Mouse (Mus musculus) MEL (cell line): ENCODE data around the gene Car2. TPM values are rescaled to one million over a fixed set of nuclear protein-coding genes. Genes with fewer than 3 reads are reported as not detected.

Source experiments
- DNase-seq: peaks from one replicate; pipeline ENCODE4 v3.0.0; 2011; ENCODE audit warnings: low read depth, low spot score
- H3K27ac ChIP-seq: 2 replicates; pipeline ENCODE4 v1.5.1; 2012; ENCODE audit warnings: low read depth, mild to moderate bottlenecking, control low read depth, low read length, moderate library complexity; ENCODE audit not compliant: control insufficient read depth
- H3K27me3 ChIP-seq, 2 experiments: fragments of 150-350 bp in 1 of 2; sonication (generic) in 1 of 2; 2 replicates each; pipeline ENCODE4 v1.6.1; 2012; ENCODE audit warnings: low read length in 2 of 2, mild to moderate bottlenecking in 2 of 2, improper control_type of control experiment in 1 of 2, moderate library complexity in 1 of 2; ENCODE audit not compliant: insufficient read depth in 2 of 2, control insufficient read depth in 1 of 2
- H3K36me3 ChIP-seq, 2 experiments: 2 replicates each; pipeline ENCODE4 v1.6.1; 2012 to 2014; ENCODE audit warnings: low read length in 2 of 2, improper control_type of control experiment in 1 of 2, inconsistent platforms in 1 of 2, mild to moderate bottlenecking in 1 of 2; ENCODE audit not compliant: insufficient read depth in 2 of 2, control insufficient read depth in 1 of 2
- H3K4me1 ChIP-seq, 2 experiments: fragments of 150-350 bp in 1 of 2; sonication (generic) in 1 of 2; 2 replicates each; pipeline ENCODE4 v1.6.1; 2012; ENCODE audit warnings: low read length in 2 of 2, improper control_type of control experiment in 1 of 2, mild to moderate bottlenecking in 1 of 2; ENCODE audit not compliant: insufficient read depth in 2 of 2, control insufficient read depth in 1 of 2
- H3K4me3 ChIP-seq, 2 experiments: fragments of 150-350 bp in 1 of 2; sonication (generic) in 1 of 2; 2 replicates each; pipeline ENCODE4 v1.5.1; 2012; ENCODE audit warnings: low read depth in 2 of 2, low read length in 2 of 2, mild to moderate bottlenecking in 2 of 2, moderate library complexity in 2 of 2, control low read depth in 1 of 2, improper control_type of control experiment in 1 of 2; ENCODE audit not compliant: control insufficient read depth in 1 of 2, insufficient read depth in 1 of 2
- H3K79me2 ChIP-seq: 2 replicates; pipeline ENCODE4 v1.6.1; 2012; ENCODE audit warnings: mild to moderate bottlenecking, low read length, moderate library complexity; ENCODE audit not compliant: control insufficient read depth, poor library complexity, insufficient read depth
- H3K9ac ChIP-seq: 2 replicates; pipeline ENCODE4 v1.6.1; 2012; ENCODE audit warnings: low read depth, mild to moderate bottlenecking, control low read depth, low read length, moderate library complexity; ENCODE audit not compliant: control insufficient read depth, poor library complexity, severe bottlenecking
- H3K9me3 ChIP-seq: fragments of 150-350 bp; sonication (generic); replicated peaks from 2 replicates; pipeline ENCODE4 v1.6.1; 2012; ENCODE audit warnings: mild to moderate bottlenecking, low read length, improper control_type of control experiment, moderate library complexity; ENCODE audit not compliant: insufficient read depth
- BHLHE40 ChIP-seq: IDR thresholded peaks from 2 replicates; pipeline ENCODE4 v1.6.1; 2012; ENCODE audit warnings: low read depth, mild to moderate bottlenecking, inconsistent platforms, low read length, improper control_type of control experiment, borderline replicate concordance
- ELF1 ChIP-seq: IDR thresholded peaks from 2 replicates; pipeline ENCODE4 v1.6.1; 2014; ENCODE audit warnings: low read depth, mild to moderate bottlenecking, inconsistent platforms, low read length, improper control_type of control experiment, moderate library complexity
- EP300 ChIP-seq, 2 experiments: IDR thresholded peaks; 2 replicates each; pipeline ENCODE4 v1.6.1; 2011; ENCODE audit warnings: improper control_type of control experiment in 2 of 2, low read length in 2 of 2, low read depth in 1 of 2, mild to moderate bottlenecking in 1 of 2
- GABPA ChIP-seq: IDR thresholded peaks from 2 replicates; pipeline ENCODE4 v1.6.1; 2012; ENCODE audit warnings: low read depth, mild to moderate bottlenecking, inconsistent platforms, low read length, improper control_type of control experiment, moderate library complexity
- HCFC1 ChIP-seq: IDR thresholded peaks from 2 replicates; pipeline ENCODE4 v1.6.1; 2012; ENCODE audit warnings: low read depth, mild to moderate bottlenecking, inconsistent platforms, low read length, improper control_type of control experiment, moderate library complexity
- KAT2A ChIP-seq: conservative IDR thresholded peaks from 2 replicates; pipeline ENCODE4 v1.6.1; 2012; ENCODE audit warnings: low read depth, low read length, improper control_type of control experiment, inconsistent platforms
- MAFK ChIP-seq: IDR thresholded peaks from 2 replicates; pipeline ENCODE4 v1.6.1; 2011; ENCODE audit warnings: low read depth, mild to moderate bottlenecking, low read length, improper control_type of control experiment, borderline replicate concordance
- MAX ChIP-seq: IDR thresholded peaks from 2 replicates; pipeline ENCODE4 v1.6.1; 2011; ENCODE audit warnings: low read length, improper control_type of control experiment
- MYB ChIP-seq: IDR thresholded peaks from 2 replicates; pipeline ENCODE4 v1.6.1; 2011; ENCODE audit warnings: mild to moderate bottlenecking, low read depth, low read length, improper control_type of control experiment
- MYC ChIP-seq: IDR thresholded peaks from 2 replicates; pipeline ENCODE4 v1.6.1; 2011; ENCODE audit warnings: low read depth, mild to moderate bottlenecking, low read length, improper control_type of control experiment, moderate library complexity
- NELFE ChIP-seq: IDR thresholded peaks from 2 replicates; pipeline ENCODE4 v1.6.1; 2011; ENCODE audit warnings: low read depth, low read length, improper control_type of control experiment
- NRF1 ChIP-seq: IDR thresholded peaks from 2 replicates; pipeline ENCODE4 v1.6.1; 2014; ENCODE audit warnings: low read depth, mild to moderate bottlenecking, inconsistent platforms, low read length, improper control_type of control experiment, moderate library complexity; ENCODE audit not compliant: poor library complexity, insufficient read depth, severe bottlenecking
- POLR2A ChIP-seq, 2 experiments: IDR thresholded peaks; 2 replicates each; pipeline ENCODE4 v1.6.1; 2011 to 2012; ENCODE audit warnings: low read length in 2 of 2, mild to moderate bottlenecking in 2 of 2, control low read depth in 1 of 2, improper control_type of control experiment in 1 of 2, low read depth in 1 of 2, moderate library complexity in 1 of 2; ENCODE audit not compliant: control insufficient read depth in 1 of 2, insufficient read depth in 1 of 2, poor library complexity in 1 of 2
- POLR2AphosphoS2 ChIP-seq: IDR thresholded peaks from 2 replicates; pipeline ENCODE4 v1.6.1; 2011; ENCODE audit warnings: low read length, improper control_type of control experiment
- RAD21 ChIP-seq: IDR thresholded peaks from 2 replicates; pipeline ENCODE4 v1.6.1; 2011; ENCODE audit warnings: mild to moderate bottlenecking, low read depth, low read length, improper control_type of control experiment
- RCOR1 ChIP-seq: IDR thresholded peaks from 2 replicates; pipeline ENCODE4 v1.6.1; 2012; ENCODE audit warnings: low read depth, mild to moderate bottlenecking, inconsistent platforms, low read length, improper control_type of control experiment
- TAL1 ChIP-seq: IDR thresholded peaks from 2 replicates; pipeline ENCODE4 v1.6.1; 2012; ENCODE audit warnings: mild to moderate bottlenecking, inconsistent platforms, low read length, moderate library complexity, mixed read lengths
- TBP ChIP-seq: IDR thresholded peaks from 2 replicates; pipeline ENCODE4 v1.8.0; 2011; ENCODE audit warnings: low read depth, low read length, improper control_type of control experiment
- TCF12 ChIP-seq: IDR thresholded peaks from 2 replicates; pipeline ENCODE4 v1.6.1; 2014; ENCODE audit warnings: low read depth, mild to moderate bottlenecking, inconsistent platforms, low read length, improper control_type of control experiment, moderate library complexity
- UBTF ChIP-seq: IDR thresholded peaks from 2 replicates; pipeline ENCODE4 v1.6.1; 2012; ENCODE audit warnings: low read depth, mild to moderate bottlenecking, inconsistent platforms, low read length, improper control_type of control experiment, moderate library complexity, borderline replicate concordance; ENCODE audit not compliant: insufficient read depth
- USF1 ChIP-seq: IDR thresholded peaks from 2 replicates; pipeline ENCODE4 v1.6.1; 2014; ENCODE audit warnings: low read depth, mild to moderate bottlenecking, inconsistent platforms, low read length, improper control_type of control experiment, moderate library complexity
- USF2 ChIP-seq, 2 experiments: IDR thresholded peaks; 2 replicates each; pipeline ENCODE4 v1.6.1; 2011 to 2012; ENCODE audit warnings: improper control_type of control experiment in 2 of 2, low read length in 2 of 2, borderline replicate concordance in 1 of 2, inconsistent platforms in 1 of 2, low read depth in 1 of 2, mild to moderate bottlenecking in 1 of 2; ENCODE audit not compliant: insufficient read depth in 1 of 2
- ZC3H11A ChIP-seq: IDR thresholded peaks from 2 replicates; pipeline ENCODE4 v1.6.1; 2012; ENCODE audit warnings: low read depth, mild to moderate bottlenecking, inconsistent platforms, low read length, improper control_type of control experiment
- ZKSCAN1 ChIP-seq: IDR thresholded peaks from 2 replicates; pipeline ENCODE4 v1.6.1; 2012; ENCODE audit warnings: low read depth, mild to moderate bottlenecking, inconsistent platforms, low read length, improper control_type of control experiment, moderate library complexity
- ZNF384 ChIP-seq: IDR thresholded peaks from 2 replicates; pipeline ENCODE4 v1.6.1; 2012; ENCODE audit warnings: low read depth, mild to moderate bottlenecking, inconsistent platforms, low read length, improper control_type of control experiment
- polyA plus RNA-seq, 2 experiments: library from polyadenylated mRNA; stranded (reverse) in 1 of 2; unstranded in 1 of 2; fragments of >175 nt in 1 of 2; fragments of >200 nt in 1 of 2; gene quantifications; 2 replicates each; pipeline versions ENCODE4 v1.2.1 to v1.2.4; 2012; ENCODE audit warnings: low replicate concordance in 2 of 2, low read depth in 1 of 2; ENCODE audit not compliant: insufficient read length in 2 of 2, insufficient read depth in 1 of 2, missing spikeins in 1 of 2
- total RNA-seq: library from RNA; depleted of rRNA; stranded (reverse); fragments of 300-350 nt; gene quantifications from 2 replicates; pipeline ENCODE4 v1.2.3, GENCODE M21; 2012

The Car2 gene
- total and polyA plus RNA-seq, 3 experiments, result 109 to 397 (median 369) TPM

DNA sequence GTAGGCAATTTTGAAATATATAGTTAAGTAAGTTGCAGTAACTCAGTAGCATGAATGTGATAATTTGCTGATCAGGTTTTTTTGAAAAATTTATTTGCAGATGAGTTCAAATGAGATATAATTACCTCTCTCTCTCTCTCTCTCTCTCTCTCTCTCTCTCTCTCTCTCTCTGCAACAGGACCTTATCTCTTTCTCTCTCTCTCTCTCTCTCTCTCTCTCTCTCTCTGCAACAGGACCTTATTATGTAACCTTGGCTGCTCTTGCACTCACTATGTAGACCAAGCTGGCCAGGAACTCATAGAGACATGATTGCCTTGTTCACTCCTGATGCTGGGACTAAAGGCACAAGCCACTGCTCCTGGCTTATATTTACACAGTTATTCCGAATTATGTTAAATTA, 24.9 kb upstream of the Car2 start:
- H3K4me3 ChIP-seq, result no peak overlapping the region
- H3K27ac ChIP-seq, result no peak overlapping the region
- no peak for DNase-seq
- TF ChIP-seq UBTF (no peak), POLR2AphosphoS2 (no peak), TCF12 (no peak), GABPA (no peak), MYC (no peak), ZKSCAN1 (no peak), ZNF384 (no peak), ELF1 (no peak), NRF1 (no peak), USF2 (IDR thresholded peaks at IDR 0.05; ENCODE audit: borderline replicate concordance in 1 of 2, insufficient read depth in 1 of 2, low read depth in 1 of 2, low read length in 2 of 2) (no peak), ZC3H11A (no peak), KAT2A (no peak), HCFC1 (no peak)
- H3K79me2 ChIP-seq, result no peaks in the 10 kb centered on the region; the same call in 1 of the 2 replicates
- no peaks in the 10 kb centered on the region for H3K9me3 ChIP-seq
- H3K4me1 ChIP-seq, result no peaks in the 10 kb centered on the region
- H3K27me3 ChIP-seq, result no peaks in the 10 kb centered on the region
- no peak overlapping the region for H3K9ac ChIP-seq
- no peaks in the 10 kb centered on the region for H3K36me3 ChIP-seq

DNA sequence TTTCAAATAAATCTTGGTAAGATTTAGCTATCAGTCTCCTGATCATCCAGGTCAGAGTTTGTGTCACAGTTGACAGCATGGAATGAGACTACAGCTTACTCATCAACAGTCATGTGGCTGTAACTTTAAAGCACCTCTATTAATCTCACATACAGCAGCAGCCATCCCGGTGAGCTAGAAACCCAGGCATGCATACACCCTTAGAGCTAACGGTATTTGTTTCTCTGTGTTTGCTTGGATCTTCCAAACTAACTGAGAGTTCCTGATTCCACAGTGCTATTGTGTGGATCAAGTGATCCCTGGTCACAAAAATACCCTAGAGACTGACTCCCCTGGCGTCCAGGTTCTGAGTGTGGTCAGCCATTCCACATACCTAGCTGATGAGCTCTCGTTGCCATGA, 24.3 kb upstream of the Car2 start:
- no peak for TF ChIP-seq EP300 (IDR thresholded peaks at IDR 0.05; ENCODE audit: low read depth in 1 of 2, low read length in 2 of 2)
- Histone ChIP-seq H3K4me3 (no peak overlapping the region), H3K4me1 (no peaks in the 10 kb centered on the region), H3K9ac (no peak overlapping the region), H3K27ac (no peak overlapping the region), H3K27me3 (no peaks in the 10 kb centered on the region), H3K79me2 (no peaks in the 10 kb centered on the region; the same call in 1 of the 2 replicates), H3K36me3 (no peaks in the 10 kb centered on the region), H3K9me3 (no peaks in the 10 kb centered on the region)
- no peak for DNase-seq

GRCm38 (mm10) chr3:14862654-14863021, 23.4 kb upstream of the Car2 start:
- H3K27me3 ChIP-seq, result no peaks in the 10 kb centered on the region
- no peaks in the 10 kb centered on the region for H3K9me3 ChIP-seq
- no peak for DNase-seq
- H3K4me3 ChIP-seq, result no peak overlapping the region
- no peaks in the 10 kb centered on the region for H3K4me1 ChIP-seq
- no peak overlapping the region for H3K9ac ChIP-seq
- no peaks in the 10 kb centered on the region; the same call in 1 of the 2 replicates for H3K79me2 ChIP-seq
- no peak overlapping the region for H3K27ac ChIP-seq
- no peaks in the 10 kb centered on the region for H3K36me3 ChIP-seq
- TF ChIP-seq POLR2AphosphoS2 (no peak), POLR2A (IDR thresholded peaks at IDR 0.05; ENCODE audit: control insufficient read depth in 1 of 2, insufficient read depth in 1 of 2, low read depth in 1 of 2, low read length in 2 of 2, poor library complexity in 1 of 2) (no peak), RCOR1 (no peak), USF2 (IDR thresholded peaks at IDR 0.05; ENCODE audit: borderline replicate concordance in 1 of 2, insufficient read depth in 1 of 2, low read depth in 1 of 2, low read length in 2 of 2) (no peak), RAD21 (no peak), ELF1 (no peak), MAX (no peak), MAFK (no peak), TCF12 (no peak), BHLHE40 (no peak), TBP (no peak), MYC (no peak), MYB (no peak), TAL1 (no peak), USF1 (no peak), NELFE (no peak)
